Mouse (Mus musculus): Measurements from ENCODE around the gene Cacnb4. TPM values are rescaled to one million over a fixed set of nuclear protein-coding genes. Genes with fewer than 3 reads are reported as not detected.

Cacnb4 gene
- polyA plus RNA-seq, 1 experiment: not detected

DNA sequence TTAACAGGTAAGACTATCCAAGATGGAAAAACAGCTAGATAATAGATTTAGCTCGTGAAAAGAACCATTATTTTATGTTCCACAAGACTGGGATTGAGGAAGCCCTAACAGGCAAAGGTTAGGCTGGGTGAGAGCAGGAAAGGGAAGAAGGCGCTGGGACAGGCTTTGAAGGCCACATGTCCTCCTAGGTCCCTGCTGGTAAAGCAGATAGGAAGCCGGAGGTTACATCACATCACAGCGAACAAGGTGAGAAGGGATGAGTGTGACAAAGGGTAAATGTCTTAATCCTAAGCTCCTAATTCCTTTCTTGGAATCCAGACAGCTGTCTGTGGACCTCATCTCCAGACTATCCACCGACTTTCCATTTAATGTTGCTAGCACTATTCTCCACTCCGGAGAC lies 257.3 kb downstream of the Cacnb4 start:
- no peaks in the 10 kb centered on the region for H3K27me3 ChIP-seq (ENCODE audit: control insufficient read depth)
- H3K4me3 ChIP-seq (replicated peaks): no peak overlapping the region
- TF ChIP-seq GATA1 (IDR thresholded peaks at IDR 0.05; ENCODE audit: low read length): no peak
- no peak for TF ChIP-seq TAL1 (IDR thresholded peaks at IDR 0.05; ENCODE audit: low read length)
- H3K9me3 ChIP-seq (ENCODE audit: control insufficient read depth, low read length): no peaks in the 10 kb centered on the region
- peaks cover 21% of the 10 kb centered on the region for H3K36me3 ChIP-seq (ENCODE audit: control insufficient read depth)
- H3K4me1 ChIP-seq (ENCODE audit: control insufficient read depth): peaks cover 29% of the 10 kb centered on the region

DNA sequence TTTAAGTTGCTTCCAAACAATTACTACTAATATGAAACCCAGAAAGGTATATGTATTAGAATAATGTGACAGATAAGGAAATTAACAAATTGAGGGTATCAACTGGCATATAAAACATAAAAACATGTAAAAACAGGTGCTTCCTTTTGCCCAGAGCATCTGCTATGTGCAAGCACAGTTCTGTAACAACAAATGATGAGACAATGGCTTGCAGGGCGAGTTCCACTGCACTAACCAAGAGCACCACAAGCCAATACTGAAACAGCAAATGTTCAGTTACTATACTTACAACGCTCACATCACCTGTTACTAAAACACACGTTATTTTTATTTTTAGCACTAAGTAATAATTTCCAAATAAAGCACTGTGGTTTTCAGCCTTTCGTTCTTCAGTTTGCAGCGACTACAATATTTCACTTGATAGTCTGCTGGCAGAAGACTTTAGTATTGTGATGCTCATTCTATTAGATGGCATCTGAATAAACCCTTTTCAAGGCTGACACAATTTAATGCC lies 264.1 kb downstream of the Cacnb4 start:
- Histone ChIP-seq H3K9me3 (ENCODE audit: control insufficient read depth, low read length) (peaks cover 21% of the 10 kb centered on the region), H3K4me1 (ENCODE audit: control insufficient read depth) (no peaks in the 10 kb centered on the region), H3K27me3 (ENCODE audit: control insufficient read depth) (no peaks in the 10 kb centered on the region), H3K4me3 (replicated peaks) (no peak overlapping the region), H3K36me3 (ENCODE audit: control insufficient read depth) (peaks cover 65% of the 10 kb centered on the region)
- TF ChIP-seq GATA1 (IDR thresholded peaks at IDR 0.05; ENCODE audit: low read length) (no peak), TAL1 (IDR thresholded peaks at IDR 0.05; ENCODE audit: low read length) (no peak)

DNA sequence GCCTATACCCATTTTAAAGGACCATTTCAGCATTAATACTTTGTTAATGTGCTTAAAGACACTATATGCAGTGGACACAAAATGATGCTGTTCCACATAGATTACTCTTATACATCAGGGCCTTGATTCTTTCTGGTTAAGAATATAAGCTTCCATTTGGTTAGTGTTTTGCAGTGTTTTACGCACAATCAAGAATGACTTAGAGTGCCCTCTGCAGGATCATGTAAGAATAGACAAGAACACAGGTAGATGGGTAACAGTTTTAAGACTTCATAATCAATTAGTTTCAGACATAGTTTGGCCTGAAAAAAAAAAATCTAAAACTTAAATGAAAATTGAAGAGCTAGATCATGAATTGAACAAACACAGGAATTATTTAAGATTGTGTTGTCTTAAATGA lies 270.2 kb downstream of the Cacnb4 start:
- TF ChIP-seq GATA1 (IDR thresholded peaks at IDR 0.05; ENCODE audit: low read length) (no peak), TAL1 (IDR thresholded peaks at IDR 0.05; ENCODE audit: low read length) (no peak)
- H3K36me3 ChIP-seq (ENCODE audit: control insufficient read depth): peaks cover 78% of the 10 kb centered on the region
- no peaks in the 10 kb centered on the region for H3K27me3 ChIP-seq (ENCODE audit: control insufficient read depth)
- no peak overlapping the region for H3K4me3 ChIP-seq (replicated peaks)
- no peaks in the 10 kb centered on the region for H3K4me1 ChIP-seq (ENCODE audit: control insufficient read depth)
- peaks cover 21% of the 10 kb centered on the region for H3K9me3 ChIP-seq (ENCODE audit: control insufficient read depth, low read length)

DNA sequence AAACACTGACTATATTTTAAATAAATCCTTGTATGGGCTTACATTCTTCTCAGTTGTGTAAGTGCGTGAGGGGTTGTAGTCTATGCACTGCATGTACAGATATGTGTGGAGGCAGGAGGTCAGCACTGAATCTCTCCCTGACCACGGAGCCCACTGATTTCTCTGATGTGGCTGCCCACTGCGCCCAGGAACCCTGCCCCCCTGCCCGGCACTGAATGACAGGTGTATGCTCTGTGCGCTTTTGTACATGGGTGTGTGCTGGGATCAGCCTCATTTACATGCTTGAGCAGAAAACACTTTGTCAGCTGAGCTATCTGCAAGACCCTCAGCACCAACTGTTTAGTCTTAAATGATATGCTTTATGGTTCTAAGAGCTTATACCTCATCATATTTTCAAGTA lies 271.4 kb downstream of the Cacnb4 start:
- peaks cover 69% of the 10 kb centered on the region for H3K36me3 ChIP-seq (ENCODE audit: control insufficient read depth)
- TF ChIP-seq TAL1 (IDR thresholded peaks at IDR 0.05; ENCODE audit: low read length) (no peak), GATA1 (IDR thresholded peaks at IDR 0.05; ENCODE audit: low read length) (no peak)
- no peaks in the 10 kb centered on the region for H3K4me1 ChIP-seq (ENCODE audit: control insufficient read depth)
- no peak overlapping the region for H3K4me3 ChIP-seq (replicated peaks)
- no peaks in the 10 kb centered on the region for H3K27me3 ChIP-seq (ENCODE audit: control insufficient read depth)
- H3K9me3 ChIP-seq (ENCODE audit: control insufficient read depth, low read length): peaks cover 10% of the 10 kb centered on the region

DNA sequence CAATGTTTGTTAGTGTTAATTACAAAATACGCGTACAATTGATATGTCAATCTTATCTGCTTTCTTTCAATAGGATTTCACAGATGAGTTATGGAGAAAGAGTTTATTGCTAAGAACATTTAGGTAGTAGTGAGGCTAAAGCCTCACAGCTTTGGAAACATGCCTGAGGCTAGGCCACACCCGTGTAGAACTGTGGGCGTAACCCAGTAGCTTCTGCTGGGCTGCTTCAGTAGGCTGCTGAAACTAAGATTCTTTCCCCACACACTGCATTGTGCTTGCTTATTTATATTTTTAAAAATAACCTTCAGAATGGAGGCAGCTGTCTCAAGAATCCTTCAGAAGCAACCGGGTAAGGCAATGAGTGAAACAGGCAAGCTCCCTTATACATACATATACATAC lies 282.1 kb downstream of the Cacnb4 start:
- TF ChIP-seq TAL1 (IDR thresholded peaks at IDR 0.05; ENCODE audit: low read length) (no peak), GATA1 (IDR thresholded peaks at IDR 0.05; ENCODE audit: low read length) (no peak)
- H3K4me1 ChIP-seq (ENCODE audit: control insufficient read depth): no peaks in the 10 kb centered on the region

DNA sequence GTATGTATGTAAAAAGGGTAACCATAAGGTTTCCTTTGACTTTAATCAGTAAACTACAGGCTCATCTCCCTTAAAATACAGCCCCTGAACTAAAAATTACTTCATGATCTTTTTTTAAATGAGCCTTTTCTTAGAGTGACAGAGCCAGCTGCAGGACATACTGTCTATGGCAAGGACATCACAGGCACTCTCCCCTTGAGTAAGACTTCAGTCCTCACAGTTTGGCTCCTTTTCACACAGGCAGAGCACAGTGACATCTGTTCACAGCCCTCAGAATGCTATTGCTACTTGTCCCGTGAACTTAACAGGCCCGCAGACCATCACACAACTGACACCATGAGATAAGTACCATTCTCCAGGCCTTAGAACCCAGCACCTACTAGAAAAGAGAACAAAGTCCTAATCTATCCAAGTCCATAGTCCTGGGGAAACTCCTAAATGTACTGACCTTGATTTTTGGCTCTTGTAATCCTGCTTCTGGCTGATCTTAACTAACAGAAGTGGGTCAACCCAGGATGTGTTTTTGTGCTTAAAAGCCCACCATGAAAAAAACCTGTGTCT lies 286.1 kb downstream of the Cacnb4 start:
- Histone ChIP-seq H3K27me3 (ENCODE audit: control insufficient read depth) (no peaks in the 10 kb centered on the region), H3K4me3 (replicated peaks) (no peak overlapping the region), H3K9me3 (ENCODE audit: control insufficient read depth, low read length) (no peaks in the 10 kb centered on the region), H3K4me1 (ENCODE audit: control insufficient read depth) (no peaks in the 10 kb centered on the region), H3K36me3 (ENCODE audit: control insufficient read depth) (no peaks in the 10 kb centered on the region)
- no peak for TF ChIP-seq TAL1 (IDR thresholded peaks at IDR 0.05; ENCODE audit: low read length)
- TF ChIP-seq GATA1 (IDR thresholded peaks at IDR 0.05; ENCODE audit: low read length): no peak

More for the DNA sequence above, 282.1 kb downstream of the Cacnb4 start:
- Histone ChIP-seq H3K9me3 (ENCODE audit: control insufficient read depth, low read length) (no peaks in the 10 kb centered on the region), H3K27me3 (ENCODE audit: control insufficient read depth) (no peaks in the 10 kb centered on the region), H3K4me3 (replicated peaks) (no peak overlapping the region), H3K36me3 (ENCODE audit: control insufficient read depth) (peaks cover 2% of the 10 kb centered on the region)

DNA sequence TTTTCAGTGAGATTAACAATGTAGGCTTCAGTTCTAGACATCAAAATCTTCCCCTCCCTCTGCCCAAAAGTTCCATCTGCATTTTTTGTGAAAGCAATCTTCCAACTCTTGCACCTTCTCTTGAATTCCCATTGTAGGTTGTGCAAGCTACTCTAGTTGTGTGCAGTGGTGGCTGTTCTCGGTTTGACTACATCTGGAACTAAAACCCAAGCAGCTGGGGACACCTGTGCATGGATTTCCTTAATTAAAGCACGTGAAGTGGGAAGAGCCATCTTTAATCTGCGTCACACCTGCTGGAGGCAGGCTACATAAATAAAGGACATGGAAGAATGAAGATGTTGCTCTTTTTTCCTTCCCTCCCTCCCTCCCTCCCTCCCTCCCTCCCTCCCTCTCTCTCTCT lies 286.7 kb downstream of the Cacnb4 start:
- no peaks in the 10 kb centered on the region for H3K9me3 ChIP-seq (ENCODE audit: control insufficient read depth, low read length)
- H3K36me3 ChIP-seq (ENCODE audit: control insufficient read depth): no peaks in the 10 kb centered on the region
- H3K27me3 ChIP-seq (ENCODE audit: control insufficient read depth): no peaks in the 10 kb centered on the region
- no peaks in the 10 kb centered on the region for H3K4me1 ChIP-seq (ENCODE audit: control insufficient read depth)
- TF ChIP-seq GATA1 (IDR thresholded peaks at IDR 0.05; ENCODE audit: low read length): no peak
- no peak for TF ChIP-seq TAL1 (IDR thresholded peaks at IDR 0.05; ENCODE audit: low read length)
- H3K4me3 ChIP-seq (replicated peaks): no peak overlapping the region

DNA sequence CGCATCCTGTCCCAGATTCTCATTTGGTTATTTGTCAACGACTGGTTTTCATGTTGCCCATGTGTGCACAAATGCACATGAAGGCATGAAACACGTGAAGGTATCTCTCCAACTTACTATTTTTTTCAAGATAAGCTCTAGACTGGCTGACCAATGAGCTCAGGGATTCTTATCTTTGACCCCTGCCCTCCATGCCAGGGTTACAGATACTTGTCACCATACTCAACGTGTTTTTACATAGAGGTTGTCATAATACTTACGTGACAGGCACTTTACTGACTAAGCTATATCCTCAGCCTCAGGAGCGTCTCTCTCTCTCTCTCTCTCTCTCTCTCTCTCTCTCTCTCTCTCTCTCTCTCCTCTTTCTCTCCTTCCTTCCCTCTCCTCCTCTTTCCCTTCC lies 290.2 kb downstream of the Cacnb4 start:
- Histone ChIP-seq H3K9me3 (ENCODE audit: control insufficient read depth, low read length) (no peaks in the 10 kb centered on the region), H3K4me3 (replicated peaks) (no peak overlapping the region), H3K4me1 (ENCODE audit: control insufficient read depth) (no peaks in the 10 kb centered on the region), H3K36me3 (ENCODE audit: control insufficient read depth) (no peaks in the 10 kb centered on the region), H3K27me3 (ENCODE audit: control insufficient read depth) (no peaks in the 10 kb centered on the region)
- TF ChIP-seq TAL1 (IDR thresholded peaks at IDR 0.05; ENCODE audit: low read length) (no peak), GATA1 (IDR thresholded peaks at IDR 0.05; ENCODE audit: low read length) (no peak)

DNA sequence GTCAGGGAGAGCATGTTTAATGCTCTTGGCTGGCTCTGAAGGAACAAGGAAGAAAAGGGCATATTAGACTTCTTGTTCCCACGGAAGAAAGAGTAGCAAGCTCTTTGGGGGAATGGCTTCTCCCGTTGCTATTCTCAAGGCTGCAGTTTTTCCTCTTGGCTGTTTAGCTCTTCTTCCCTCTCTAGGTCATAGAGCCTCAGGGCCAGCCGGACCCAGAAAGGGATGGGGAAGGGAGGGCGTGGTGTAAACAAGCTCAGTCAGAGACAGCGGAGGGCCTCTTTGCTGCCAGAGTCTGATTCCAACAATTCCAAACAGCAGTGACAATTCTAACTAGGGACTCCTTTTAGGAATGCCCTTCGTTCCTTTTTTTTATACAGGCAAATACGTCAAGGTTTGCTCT lies 290.6 kb downstream of the Cacnb4 start:
- H3K4me3 ChIP-seq (replicated peaks): no peak overlapping the region
- TF ChIP-seq TAL1 (IDR thresholded peaks at IDR 0.05; ENCODE audit: low read length) (no peak), GATA1 (IDR thresholded peaks at IDR 0.05; ENCODE audit: low read length) (no peak)
- H3K4me1 ChIP-seq (ENCODE audit: control insufficient read depth): no peaks in the 10 kb centered on the region
- H3K9me3 ChIP-seq (ENCODE audit: control insufficient read depth, low read length): no peaks in the 10 kb centered on the region
- no peaks in the 10 kb centered on the region for H3K36me3 ChIP-seq (ENCODE audit: control insufficient read depth)
- no peaks in the 10 kb centered on the region for H3K27me3 ChIP-seq (ENCODE audit: control insufficient read depth)

DNA sequence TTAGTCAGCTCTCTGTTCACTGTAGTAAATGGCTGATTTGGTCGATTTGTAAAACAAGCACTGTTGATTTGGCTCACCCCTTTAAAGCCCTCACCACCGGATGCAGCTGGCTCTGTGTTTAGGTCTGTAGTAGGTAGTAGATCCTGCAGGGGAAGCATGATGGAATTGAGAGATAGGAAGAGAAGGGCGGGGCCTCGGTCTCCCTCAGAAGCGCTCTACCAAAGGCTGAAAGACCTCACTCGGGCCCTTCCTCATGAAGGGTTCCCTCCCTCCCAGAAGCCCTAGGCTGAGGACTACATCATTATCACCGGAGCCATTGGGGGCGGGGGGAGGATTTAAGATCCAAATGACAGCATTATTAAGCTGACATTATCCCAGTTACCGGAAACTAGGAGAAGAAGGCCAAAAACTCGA lies 297.8 kb downstream of the Cacnb4 start:
- no peaks in the 10 kb centered on the region for H3K9me3 ChIP-seq (ENCODE audit: control insufficient read depth, low read length)
- peak overlapping the region; percentile 47 for H3K4me3 ChIP-seq (replicated peaks)
- no peak for TF ChIP-seq GATA1 (IDR thresholded peaks at IDR 0.05; ENCODE audit: low read length)
- no peak for TF ChIP-seq TAL1 (IDR thresholded peaks at IDR 0.05; ENCODE audit: low read length)
- H3K27me3 ChIP-seq (ENCODE audit: control insufficient read depth): no peaks in the 10 kb centered on the region
- peaks cover 8% of the 10 kb centered on the region for H3K4me1 ChIP-seq (ENCODE audit: control insufficient read depth)
- H3K36me3 ChIP-seq (ENCODE audit: control insufficient read depth): no peaks in the 10 kb centered on the region

Data from erythroblast, embryonic 14.5 days (primary cell).